Mouse (Mus musculus) embryonic fibroblast, embryonic 13.5 days (primary cell): ENCODE data around the gene Frem1. TPM values are rescaled to one million over a fixed set of nuclear protein-coding genes. Genes with fewer than 3 reads are reported as not detected.

Source experiments
- H3K27ac ChIP-seq: 2 replicates; pipeline ENCODE4 v1.5.1; 2012; ENCODE audit warnings: low read length, control low read depth, inconsistent platforms; ENCODE audit not compliant: insufficient read depth
- H3K4me1 ChIP-seq: 2 replicates; pipeline ENCODE4 v1.6.1; 2011; ENCODE audit warnings: low read length; ENCODE audit not compliant: control insufficient read depth, insufficient read depth
- H3K4me3 ChIP-seq: 2 replicates; pipeline ENCODE4 v1.5.1; 2011; ENCODE audit warnings: mild to moderate bottlenecking, control low read depth, low read length; ENCODE audit not compliant: insufficient read depth
- CTCF ChIP-seq: IDR thresholded peaks from 2 replicates; pipeline ENCODE4 v1.5.1; 2011; ENCODE audit warnings: mild to moderate bottlenecking, control low read depth, low read length, moderate library complexity, borderline replicate concordance; ENCODE audit not compliant: insufficient read depth
- POLR2A ChIP-seq: IDR thresholded peaks from 2 replicates; pipeline ENCODE4 v1.6.1; 2011; ENCODE audit warnings: low read depth, mild to moderate bottlenecking, control low read depth, low read length, moderate library complexity
- polyA plus RNA-seq: library from polyadenylated mRNA; stranded (reverse); fragments of >200 nt; gene quantifications from 2 replicates; pipeline ENCODE4 v1.2.4, GENCODE M21; 2011; ENCODE audit warnings: low read depth; ENCODE audit not compliant: missing spikeins, insufficient read length

The Frem1 gene
- polyA plus RNA-seq, 1 experiment: 11.0 TPM

- Histone ChIP-seq H3K4me3 (no peak overlapping the region), H3K27ac (no peak overlapping the region), H3K4me1 (no peaks in the 10 kb centered on the region)
- TF ChIP-seq POLR2A (no peak), CTCF (no peak)
These were observed 4.4 kb upstream of the Frem1 start for GRCm38 (mm10) chr4:83056496-83056895.

- no peaks in the 10 kb centered on the region for H3K4me1 ChIP-seq
- TF ChIP-seq CTCF (no peak), POLR2A (no peak)
- no peak overlapping the region for H3K27ac ChIP-seq
- H3K4me3 ChIP-seq: no peak overlapping the region
These were observed 3.3 kb upstream of the Frem1 start for GRCm38 (mm10) chr4:83055444-83055843.

GRCm38 (mm10) chr4:83053206-83053605, 1.1 kb upstream of the Frem1 start:
- TF ChIP-seq CTCF (no peak), POLR2A (no peak)
- Histone ChIP-seq H3K4me3 (no peak overlapping the region), H3K4me1 (no peaks in the 10 kb centered on the region), H3K27ac (no peak overlapping the region)

GRCm38 (mm10) chr4:83051176-83051575, 963 bp downstream of the Frem1 start:
- H3K4me1 ChIP-seq: no peaks in the 10 kb centered on the region
- H3K4me3 ChIP-seq: no peak overlapping the region
- no peak overlapping the region for H3K27ac ChIP-seq
- TF ChIP-seq CTCF (no peak), POLR2A (no peak)

GRCm38 (mm10) chr4:83050151-83050796, 1.9 kb downstream of the Frem1 start:
- Histone ChIP-seq H3K27ac (no peak overlapping the region), H3K4me1 (no peaks in the 10 kb centered on the region), H3K4me3 (no peak overlapping the region)
- TF ChIP-seq CTCF (no peak), POLR2A (no peak)

GRCm38 (mm10) chr4:83049288-83049687, 2.9 kb downstream of the Frem1 start:
- no peak for TF ChIP-seq CTCF
- TF ChIP-seq POLR2A: no peak
- Histone ChIP-seq H3K4me3 (no peak overlapping the region), H3K27ac (no peak overlapping the region), H3K4me1 (no peaks in the 10 kb centered on the region)

- no peak overlapping the region for H3K4me3 ChIP-seq
- no peak overlapping the region for H3K27ac ChIP-seq
- H3K4me1 ChIP-seq: no peaks in the 10 kb centered on the region
- TF ChIP-seq POLR2A (no peak), CTCF (no peak)
These were observed 3.6 kb downstream of the Frem1 start for GRCm38 (mm10) chr4:83048561-83048960.

GRCm38 (mm10) chr4:83046806-83047205, 5.3 kb downstream of the Frem1 start:
- Histone ChIP-seq H3K4me3 (no peak overlapping the region), H3K4me1 (no peaks in the 10 kb centered on the region), H3K27ac (no peak overlapping the region)
- no peak for TF ChIP-seq POLR2A
- no peak for TF ChIP-seq CTCF

GRCm38 (mm10) chr4:83046069-83046468, 6.1 kb downstream of the Frem1 start:
- TF ChIP-seq CTCF: no peak
- no peak for TF ChIP-seq POLR2A
- H3K27ac ChIP-seq: no peak overlapping the region
- H3K4me1 ChIP-seq: no peaks in the 10 kb centered on the region
- H3K4me3 ChIP-seq: no peak overlapping the region

GRCm38 (mm10) chr4:83045266-83045665, 6.9 kb downstream of the Frem1 start:
- H3K4me3 ChIP-seq: no peak overlapping the region
- no peak for TF ChIP-seq CTCF
- TF ChIP-seq POLR2A: no peak
- no peak overlapping the region for H3K27ac ChIP-seq
- no peaks in the 10 kb centered on the region for H3K4me1 ChIP-seq

GRCm38 (mm10) chr4:83040780-83041179, 11.4 kb downstream of the Frem1 start:
- no peak for TF ChIP-seq CTCF
- TF ChIP-seq POLR2A: no peak
- H3K27ac ChIP-seq: no peak overlapping the region

More at GRCm38 (mm10) chr4:83040780-83041179, 11.4 kb downstream of the Frem1 start:
- no peak overlapping the region for H3K4me3 ChIP-seq
- no peaks in the 10 kb centered on the region for H3K4me1 ChIP-seq
